Mouse (Mus musculus): ENCODE results near the gene Usp30. TPM values are rescaled to one million over a fixed set of nuclear protein-coding genes. Genes with fewer than 3 reads are reported as not detected.
A peak's percentile ranks its signal among the peaks of the same experiment; 100 is the strongest.

Gene Usp30
- 17.0 and 18.5 TPM in 2 replicates for polyA plus RNA-seq (2015; fragmentation: Nextera tagmentation; extraction: Ambion mirVana)

GRCm38 (mm10) chr5:114065161-114065560 is at the start of gene Usp30:
Gene Usp30 (plus strand): TSS chr5:114065461.
- no peak within 1 kb of the TSS for H3K4me3 ChIP-seq
- peaks cover 11% of the 10 kb centered on the region for H3K36me3 ChIP-seq
- H3K9ac ChIP-seq = no peak within 1 kb of the TSS
- ATAC-seq (ENCODE audit: low FRiP score, low read depth) = no peak
- no peaks in the 10 kb centered on the region for H3K27me3 ChIP-seq
- no peaks in the 10 kb centered on the region for H3K9me3 ChIP-seq
- H3K4me1 ChIP-seq (replicated peaks) = no peaks in the 10 kb centered on the region
- H3K4me2 ChIP-seq = no peak within 1 kb of the TSS
- 94% methylated on average over 6 of the region's 6 CpGs for WGBS
- no peak within 1 kb of the TSS for H3K27ac ChIP-seq (replicated peaks)

DNA sequence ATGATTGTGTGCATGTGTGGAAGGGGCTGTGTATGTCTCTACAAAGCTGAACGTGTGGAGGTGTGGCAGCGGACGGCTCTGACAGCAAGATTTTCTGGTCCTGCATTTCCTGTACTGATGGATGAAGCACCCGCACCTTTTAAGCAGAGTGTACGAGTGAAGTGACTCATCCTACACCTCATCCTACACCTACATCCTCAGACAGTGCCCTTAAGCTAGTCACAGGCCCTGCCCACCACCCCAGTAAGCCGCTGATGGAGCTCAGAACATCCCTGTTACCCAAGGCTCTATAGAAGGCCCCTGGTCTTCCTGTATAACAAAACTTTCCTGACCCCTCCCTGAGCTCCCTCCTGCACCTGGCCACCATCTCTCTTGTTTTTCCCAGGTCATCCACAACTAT is 40.9 kb upstream of the Usp30 start:
- H3K9ac ChIP-seq = no peak overlapping the region
- H3K4me2 ChIP-seq = peak overlapping the region; percentile 33
- peaks cover 7% of the 10 kb centered on the region for H3K4me1 ChIP-seq (replicated peaks)
- no peak for ATAC-seq (ENCODE audit: low FRiP score, low read depth)
- peaks cover 5% of the 10 kb centered on the region; the same call in 1 of the 2 replicates for H3K36me3 ChIP-seq
- H3K9me3 ChIP-seq = no peaks in the 10 kb centered on the region
- no peak overlapping the region for H3K4me3 ChIP-seq
- H3K27ac ChIP-seq (replicated peaks) = no peak overlapping the region
- H3K27me3 ChIP-seq = no peaks in the 10 kb centered on the region
- 64% methylated on average over 6 of the region's 6 CpGs for WGBS

- Histone ChIP-seq H3K36me3 (peaks cover 5% of the 10 kb centered on the region; the same call in 1 of the 2 replicates), H3K27ac (replicated peaks) (no peak overlapping the region), H3K4me1 (replicated peaks) (peaks cover 7% of the 10 kb centered on the region), H3K9ac (no peak overlapping the region), H3K4me3 (no peak overlapping the region), H3K9me3 (no peaks in the 10 kb centered on the region), H3K27me3 (no peaks in the 10 kb centered on the region), H3K4me2 (peak overlapping the region; percentile 33)
- ATAC-seq (ENCODE audit: low FRiP score, low read depth) = peak; percentile 44; the same call in 1 of the 2 replicates
- 10% methylated on average over 10 of the region's 10 CpGs for WGBS
Measured at GRCm38 (mm10) chr5:114024885-114025284, 40.4 kb upstream of the Usp30 start.

- H3K4me3 ChIP-seq = no peak overlapping the region
- H3K36me3 ChIP-seq = peaks cover 10% of the 10 kb centered on the region; the same call in 1 of the 2 replicates
- WGBS = 91% methylated on average over 12 of the region's 12 CpGs
- no peak overlapping the region for H3K9ac ChIP-seq
- no peaks in the 10 kb centered on the region for H3K9me3 ChIP-seq
- no peaks in the 10 kb centered on the region for H3K27me3 ChIP-seq
- H3K4me2 ChIP-seq = no peak overlapping the region
- H3K27ac ChIP-seq (replicated peaks) = no peak overlapping the region
- ATAC-seq (ENCODE audit: low FRiP score, low read depth) = no peak
- peaks cover 7% of the 10 kb centered on the region for H3K4me1 ChIP-seq (replicated peaks)
Measured at GRCm38 (mm10) chr5:114027217-114027944, 37.9 kb upstream of the Usp30 start.

DNA sequence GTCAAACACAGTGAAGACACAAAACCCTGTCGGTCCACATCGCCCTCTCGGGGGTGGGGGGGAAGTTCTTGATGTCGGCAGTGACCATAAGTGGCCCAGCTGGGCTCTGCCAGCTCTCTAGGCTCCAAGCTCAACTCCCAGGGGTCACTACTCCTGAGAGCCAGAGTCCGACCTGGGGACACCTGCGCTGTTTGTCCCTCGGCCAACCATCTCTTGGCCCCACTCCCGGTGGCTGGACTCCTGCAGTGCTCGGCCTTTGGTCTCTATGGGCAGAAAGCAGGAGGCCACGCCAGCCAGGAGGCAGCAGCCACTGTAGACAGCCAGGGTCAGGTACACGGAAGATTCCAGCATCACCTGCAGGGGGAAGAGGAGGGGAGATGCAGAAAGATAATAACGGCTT is 37.1 kb upstream of the Usp30 start:
- no peaks in the 10 kb centered on the region for H3K9me3 ChIP-seq
- no peak overlapping the region for H3K4me2 ChIP-seq
- WGBS = 84% methylated on average over 12 of the region's 12 CpGs
- peaks cover 7% of the 10 kb centered on the region for H3K4me1 ChIP-seq (replicated peaks)
- no peaks in the 10 kb centered on the region for H3K27me3 ChIP-seq
- ATAC-seq (ENCODE audit: low FRiP score, low read depth) = no peak
- peaks cover 10% of the 10 kb centered on the region; the same call in 1 of the 2 replicates for H3K36me3 ChIP-seq
- H3K27ac ChIP-seq (replicated peaks) = no peak overlapping the region
- H3K9ac ChIP-seq = no peak overlapping the region
- no peak overlapping the region for H3K4me3 ChIP-seq

DNA sequence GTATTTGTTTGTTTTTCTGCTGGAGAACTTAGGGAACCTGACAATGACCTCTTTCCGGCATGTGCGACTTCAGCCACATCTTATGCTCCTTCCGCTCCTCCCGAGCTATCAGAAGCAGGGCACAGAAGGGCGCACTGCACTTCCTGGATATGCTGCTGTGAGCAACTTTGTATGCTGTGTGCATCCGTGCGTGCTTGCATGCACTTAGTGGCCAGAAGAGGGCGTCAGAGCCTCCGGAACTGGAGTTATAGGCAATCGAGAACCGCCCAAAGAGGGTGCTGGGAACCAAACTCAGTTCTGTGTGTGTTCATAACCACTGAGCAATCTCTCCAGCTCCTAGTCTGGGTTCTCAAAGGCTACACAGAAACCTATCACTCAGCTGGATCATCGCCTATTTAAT is 34.6 kb upstream of the Usp30 start:
- peaks cover 17% of the 10 kb centered on the region for H3K36me3 ChIP-seq
- no peak overlapping the region for H3K9ac ChIP-seq
- no peaks in the 10 kb centered on the region for H3K4me1 ChIP-seq (replicated peaks)
- no peaks in the 10 kb centered on the region for H3K27me3 ChIP-seq
- H3K4me3 ChIP-seq = no peak overlapping the region
- 91% methylated on average over 12 of the region's 12 CpGs for WGBS
- no peaks in the 10 kb centered on the region for H3K9me3 ChIP-seq
- no peak overlapping the region for H3K27ac ChIP-seq (replicated peaks)
- no peak for ATAC-seq (ENCODE audit: low FRiP score, low read depth)
- H3K4me2 ChIP-seq = no peak overlapping the region

- no peak overlapping the region for H3K4me3 ChIP-seq
- peaks cover 23% of the 10 kb centered on the region for H3K36me3 ChIP-seq
- WGBS = 92% methylated on average over 3 of the region's 3 CpGs
- H3K9me3 ChIP-seq = no peaks in the 10 kb centered on the region
- no peak for ATAC-seq (ENCODE audit: low FRiP score, low read depth)
- no peak overlapping the region for H3K9ac ChIP-seq
- H3K27ac ChIP-seq (replicated peaks) = no peak overlapping the region
- no peaks in the 10 kb centered on the region for H3K27me3 ChIP-seq
- H3K4me2 ChIP-seq = no peak overlapping the region
- H3K4me1 ChIP-seq (replicated peaks) = no peaks in the 10 kb centered on the region
Measured at GRCm38 (mm10) chr5:114032161-114032763, 33.0 kb upstream of the Usp30 start.

- H3K4me1 ChIP-seq (replicated peaks) = no peaks in the 10 kb centered on the region
- no peak overlapping the region for H3K4me2 ChIP-seq
- H3K9me3 ChIP-seq = no peaks in the 10 kb centered on the region
- no peak for ATAC-seq (ENCODE audit: low FRiP score, low read depth)
- no peaks in the 10 kb centered on the region for H3K27me3 ChIP-seq
- H3K27ac ChIP-seq (replicated peaks) = no peak overlapping the region
- 83% methylated on average over 7 of the region's 7 CpGs for WGBS
- H3K4me3 ChIP-seq = no peak overlapping the region
- H3K36me3 ChIP-seq = peaks cover 32% of the 10 kb centered on the region
- no peak overlapping the region for H3K9ac ChIP-seq
Measured at GRCm38 (mm10) chr5:114034393-114034792, 30.9 kb upstream of the Usp30 start.

- no peak for ATAC-seq (ENCODE audit: low FRiP score, low read depth)
- Histone ChIP-seq H3K9me3 (no peaks in the 10 kb centered on the region), H3K4me2 (no peak overlapping the region), H3K9ac (no peak overlapping the region), H3K4me1 (replicated peaks) (no peaks in the 10 kb centered on the region), H3K27me3 (no peaks in the 10 kb centered on the region), H3K4me3 (no peak overlapping the region), H3K36me3 (peaks cover 32% of the 10 kb centered on the region), H3K27ac (replicated peaks) (no peak overlapping the region)
- WGBS = 42% methylated on average over 10 of the region's 10 CpGs
Measured at GRCm38 (mm10) chr5:114035111-114035510, 30.1 kb upstream of the Usp30 start.

GRCm38 (mm10) chr5:114040508-114040907 is 24.8 kb upstream of the Usp30 start:
- Histone ChIP-seq H3K9ac (no peak overlapping the region), H3K27me3 (no peaks in the 10 kb centered on the region), H3K4me1 (replicated peaks) (0 out of 2 replicates have a peak, but pooled peaks cover 3% of the 10 kb centered on the region), H3K9me3 (no peaks in the 10 kb centered on the region), H3K4me3 (no peak overlapping the region), H3K4me2 (no peak overlapping the region), H3K27ac (replicated peaks) (no peak overlapping the region), H3K36me3 (peaks cover 43% of the 10 kb centered on the region)
- no peak for ATAC-seq (ENCODE audit: low FRiP score, low read depth)
- 27% methylated on average over 7 of the region's 8 CpGs for WGBS

- Histone ChIP-seq H3K4me2 (no peak overlapping the region), H3K36me3 (peaks cover 43% of the 10 kb centered on the region), H3K4me3 (no peak overlapping the region), H3K4me1 (replicated peaks) (0 out of 2 replicates have a peak, but pooled peaks cover 3% of the 10 kb centered on the region), H3K9me3 (no peaks in the 10 kb centered on the region), H3K27ac (replicated peaks) (no peak overlapping the region), H3K27me3 (no peaks in the 10 kb centered on the region), H3K9ac (no peak overlapping the region)
- ATAC-seq (ENCODE audit: low FRiP score, low read depth) = no peak
- 65% methylated on average over 1 of the region's 1 CpGs for WGBS
Measured at GRCm38 (mm10) chr5:114040911-114041310, 24.4 kb upstream of the Usp30 start.

DNA sequence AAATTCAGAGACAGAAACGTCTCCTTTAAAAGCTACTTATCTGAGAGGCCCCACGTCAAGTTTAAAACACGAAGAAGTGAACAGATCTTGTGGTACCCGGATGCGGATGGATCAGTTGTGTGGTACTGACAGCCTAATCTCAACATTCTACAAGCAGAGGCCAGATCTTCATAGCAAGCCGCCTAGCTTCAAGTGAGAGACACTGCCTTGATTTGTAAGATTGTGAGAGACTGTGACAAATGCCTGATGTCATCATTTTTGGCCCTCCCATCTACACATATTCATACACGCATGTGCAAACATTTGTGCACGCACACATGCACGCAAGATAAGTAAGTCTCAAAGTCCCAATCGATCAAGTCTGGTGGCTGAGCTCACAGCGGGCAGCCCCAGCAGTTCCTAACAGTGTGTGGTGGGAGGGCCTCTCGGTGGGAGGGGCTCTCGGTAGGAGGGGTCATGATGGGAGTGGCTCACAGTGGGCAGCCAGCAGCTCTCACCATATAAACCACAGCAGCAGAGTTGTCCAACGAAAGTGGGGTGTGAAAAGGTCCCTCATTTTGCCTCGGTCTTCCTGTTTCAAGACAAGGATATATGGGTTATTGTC is 23.8 kb upstream of the Usp30 start:
- Histone ChIP-seq H3K4me1 (replicated peaks) (0 out of 2 replicates have a peak, but pooled peaks cover 3% of the 10 kb centered on the region), H3K27me3 (no peaks in the 10 kb centered on the region), H3K4me2 (no peak overlapping the region), H3K9ac (no peak overlapping the region), H3K27ac (replicated peaks) (no peak overlapping the region), H3K9me3 (no peaks in the 10 kb centered on the region), H3K36me3 (peaks cover 43% of the 10 kb centered on the region), H3K4me3 (no peak overlapping the region)
- no peak for ATAC-seq (ENCODE audit: low FRiP score, low read depth)
- 22% methylated on average over 15 of the region's 15 CpGs for WGBS
